Mouse (Mus musculus) v-Abl transformed pro-B cells (cell line): ENCODE data around the gene Ibsp.

ENCODE experiments used
- in situ Hi-C, 2 experiments: fragments of 400-800 bp; cut with MboI; formaldehyde crosslinking; loops; one replicate each; pipeline ENCODE4 v1.15.1; 2025; ENCODE audit not compliant: unreplicated experiment in 2 of 2

Gene Ibsp

GRCm38 (mm10) chr5:104298994-104299393, at the start of gene Ibsp:
TSS of gene Ibsp (plus strand) at chr5:104299171.
- in situ Hi-C loops, result no loop called here

DNA sequence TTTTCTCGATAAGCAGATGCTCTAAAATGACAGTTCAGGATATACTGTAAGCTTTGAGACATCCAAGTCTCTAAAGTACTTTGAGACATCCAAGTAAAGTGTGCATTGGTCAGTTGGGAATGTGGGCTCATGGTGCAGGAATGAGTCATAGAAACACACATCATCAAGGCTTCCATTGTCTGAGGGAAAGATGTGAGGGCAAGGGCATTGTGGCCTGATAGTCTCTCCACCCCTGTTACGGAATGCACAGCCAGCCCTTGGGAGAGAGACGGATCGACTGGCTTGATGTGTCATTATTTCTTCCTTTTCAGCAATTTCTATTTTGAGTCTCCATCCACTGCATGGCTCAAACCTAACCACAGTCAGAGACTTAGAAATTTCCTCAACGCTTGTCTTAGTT, 47.2 kb upstream of the Ibsp start:
- in situ Hi-C loops, result no loop called here

DNA sequence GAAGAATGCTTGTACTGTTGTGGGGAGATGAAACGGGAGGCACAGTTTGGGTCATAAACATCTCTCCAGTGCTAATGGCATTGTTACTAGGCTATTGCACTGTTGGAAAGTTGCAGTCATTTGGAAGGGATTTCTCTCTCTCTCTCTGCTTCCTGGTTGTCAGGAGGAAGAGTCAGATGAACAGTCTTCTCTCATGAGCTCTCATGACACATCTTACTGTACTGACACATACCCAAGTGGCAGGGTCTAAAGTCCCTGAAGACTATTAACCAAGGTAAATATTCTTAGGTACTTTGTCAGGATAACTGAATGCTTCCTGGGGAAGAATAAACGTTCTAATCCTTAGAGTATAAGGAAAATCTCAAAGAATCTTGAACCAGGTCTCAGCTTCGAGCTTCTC, 42.4 kb upstream of the Ibsp start:
- in situ Hi-C loops, result no loop called here

GRCm38 (mm10) chr5:104261908-104262461, 37.0 kb upstream of the Ibsp start:
- in situ Hi-C loops, result no loop called here

DNA sequence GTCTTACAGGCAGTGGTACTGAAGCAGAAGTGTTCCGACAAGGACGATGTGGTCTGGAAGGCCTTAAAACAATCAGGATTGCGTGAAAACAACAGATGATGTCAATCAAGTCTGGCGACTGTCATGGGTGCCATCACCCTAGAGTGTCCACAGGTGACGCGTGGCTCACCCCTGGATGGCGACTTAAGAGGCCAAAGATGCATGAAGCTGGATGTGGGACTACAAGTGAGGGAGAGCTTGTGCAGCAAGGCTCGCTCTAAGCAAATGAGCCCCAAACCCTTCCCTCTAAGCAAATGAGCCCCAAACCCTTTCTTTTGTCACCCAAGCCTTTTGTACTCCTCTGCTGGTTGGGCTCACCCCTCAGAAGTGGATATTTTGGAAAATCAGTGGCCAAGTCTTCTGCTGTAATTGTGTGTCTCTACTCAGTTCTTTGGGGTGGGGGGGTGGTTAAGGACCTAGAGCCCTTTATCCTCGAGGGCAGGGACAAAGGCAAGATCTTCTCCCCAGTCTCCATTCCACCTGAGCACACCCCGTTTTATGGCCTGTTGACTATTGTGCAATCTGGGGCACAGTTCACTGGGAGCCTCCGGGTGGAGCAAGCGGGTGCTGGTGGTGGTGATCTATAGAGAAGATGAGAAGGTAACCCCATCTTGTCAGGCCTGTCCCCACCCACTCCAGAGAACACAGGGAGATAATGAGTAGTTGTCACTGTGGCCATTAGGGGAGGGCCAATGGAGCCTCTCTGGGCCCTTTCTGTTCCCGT, 35.8 kb upstream of the Ibsp start:
- in situ Hi-C loops, result no loop called here

- in situ Hi-C loops, result no loop called here
Observed at GRCm38 (mm10) chr5:104294201-104294600, 4.8 kb upstream of the Ibsp start.

DNA sequence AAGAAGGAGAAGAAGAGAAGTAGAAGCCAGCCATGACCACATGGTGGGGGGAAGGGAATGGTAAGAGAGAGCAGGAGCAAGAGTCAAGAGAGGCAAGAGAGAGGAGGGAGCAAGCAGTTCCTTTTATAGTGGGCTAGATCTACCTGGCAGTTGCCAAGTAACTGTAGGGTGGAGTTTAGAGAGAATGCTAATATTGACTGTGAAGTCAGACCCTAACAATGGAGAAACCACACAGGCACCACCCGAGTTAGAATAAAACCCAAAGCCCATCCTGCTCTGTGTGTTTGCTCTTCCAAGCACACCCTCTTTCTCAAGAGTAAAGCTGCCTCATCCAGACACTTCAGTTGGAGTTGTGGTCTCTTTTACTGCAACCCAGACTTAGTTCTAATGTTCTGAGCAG, 15.1 kb downstream of the Ibsp start:
- in situ Hi-C loops, result no loop called here

DNA sequence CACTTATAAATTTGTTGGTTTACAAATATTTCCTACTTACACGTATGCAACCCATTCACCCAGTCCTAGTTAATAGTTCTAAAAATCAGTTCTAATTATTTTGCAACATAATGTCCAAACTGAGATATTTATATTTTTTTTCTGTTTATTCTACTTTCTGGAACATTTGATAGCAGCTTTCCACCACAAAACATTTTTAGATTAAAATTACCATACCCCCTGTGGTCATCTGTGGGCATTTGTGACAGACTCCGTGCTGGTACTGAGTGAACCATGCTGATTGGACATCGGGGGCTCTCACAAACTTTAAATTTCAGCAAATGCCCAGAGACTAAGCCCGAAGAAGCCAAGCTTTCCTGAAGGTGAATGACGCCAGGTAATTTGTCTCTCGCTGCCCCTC, 26.1 kb downstream of the Ibsp start, which contains the start of gene Mepe:
Gene Mepe, plus strand, starts transcription at position 301 of the 400 bp plus-strand sequence.
- in situ Hi-C loops, result loop anchor here (10.0 to 25.0 kb wide), 2 partner anchors 220 to 413 kb away; partner anchors contain the start of gene Klhl8 (in 1 of the 2)

- in situ Hi-C loops, result loop anchor here (10.0 to 25.0 kb wide), 2 partner anchors 222 to 415 kb away; partner anchors contain the start of gene Klhl8 (in 1 of the 2)
Observed at GRCm38 (mm10) chr5:104326884-104327283, 27.9 kb downstream of the Ibsp start.

- in situ Hi-C loops, result loop anchor here (10.0 to 25.0 kb wide), 2 partner anchors 223 to 415 kb away; partner anchors contain the start of gene Klhl8 (in 1 of the 2)
Observed at GRCm38 (mm10) chr5:104327389-104327788, 28.4 kb downstream of the Ibsp start.

DNA sequence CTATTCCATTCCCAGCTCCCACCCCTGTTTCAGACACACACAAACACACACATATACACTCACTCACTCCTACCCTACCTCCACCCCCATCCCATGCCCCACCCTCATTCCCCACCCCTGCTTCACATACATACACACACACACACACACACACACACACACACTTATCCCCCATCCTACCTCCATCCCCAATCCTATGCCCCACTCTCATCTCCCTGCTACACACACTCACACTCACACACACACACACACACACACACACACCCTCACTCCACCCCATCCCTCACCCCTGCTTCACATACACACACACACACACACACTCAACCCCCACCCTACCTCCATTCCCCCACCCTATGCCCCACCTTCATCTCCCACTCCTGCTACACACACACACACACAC, 28.9 kb downstream of the Ibsp start:
- in situ Hi-C loops, result loop anchor here (10.0 to 25.0 kb wide), 2 partner anchors 223 to 416 kb away; partner anchors contain the start of gene Klhl8 (in 1 of the 2)

DNA sequence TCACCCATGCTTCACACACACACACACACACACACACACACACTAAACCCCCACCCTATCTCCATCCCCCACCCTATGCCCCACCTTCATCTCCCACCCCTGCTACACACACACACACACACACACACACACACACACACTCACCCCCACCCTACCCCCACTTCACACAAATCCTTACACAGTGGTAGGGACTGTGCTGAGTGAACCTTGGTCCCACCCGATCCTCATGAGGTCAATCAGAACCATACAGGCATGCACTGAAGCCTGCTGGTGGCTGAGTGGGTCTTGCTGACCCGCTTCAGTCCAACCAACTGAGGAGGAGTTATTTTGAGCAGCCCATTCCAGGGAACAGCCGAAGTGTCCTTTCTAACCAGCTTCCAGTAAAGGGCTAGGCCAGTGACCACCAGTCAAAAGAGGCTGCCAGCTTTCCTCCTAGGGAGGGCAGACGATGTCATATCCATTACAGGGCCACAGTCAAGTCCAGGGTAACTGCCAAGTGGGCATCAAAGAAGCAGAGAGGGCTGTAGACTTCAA, 29.4 kb downstream of the Ibsp start:
- in situ Hi-C loops, result loop anchor here (10.0 to 25.0 kb wide), 2 partner anchors 224 to 416 kb away; partner anchors contain the start of gene Klhl8 (in 1 of the 2)

DNA sequence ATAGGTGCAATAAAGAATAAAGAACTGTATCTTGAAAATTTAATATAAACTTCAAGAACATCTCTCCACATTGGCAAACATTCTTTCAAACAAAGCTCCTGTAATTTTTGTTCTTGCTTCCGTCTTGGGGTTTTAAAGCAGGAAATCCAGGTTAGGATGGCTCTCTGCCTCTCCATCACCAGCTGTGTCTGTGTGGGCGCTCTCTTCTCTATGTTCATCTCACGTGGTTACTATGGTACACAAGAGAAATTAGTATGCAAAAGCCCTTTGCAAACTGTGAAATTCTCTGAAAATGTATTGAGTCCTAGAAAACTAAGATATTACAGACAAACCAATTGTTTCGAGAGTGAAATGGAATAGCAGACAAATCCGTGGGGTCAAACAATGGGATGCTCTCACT, 30.4 kb downstream of the Ibsp start:
- in situ Hi-C loops, result loop anchor here (10.0 to 25.0 kb wide), 2 partner anchors 225 to 417 kb away; partner anchors contain the start of gene Klhl8 (in 1 of the 2)

GRCm38 (mm10) chr5:104330088-104330487, 31.1 kb downstream of the Ibsp start:
- in situ Hi-C loops, result loop anchor here in 1 of 2 experiments (25.0 kb wide), 1 partner anchor 418 kb away; the partner anchor contains the start of gene Klhl8

GRCm38 (mm10) chr5:104332296-104332695, 33.3 kb downstream of the Ibsp start:
- in situ Hi-C loops, result loop anchor here in 1 of 2 experiments (25.0 kb wide), 1 partner anchor 420 kb away; the partner anchor contains the start of gene Klhl8

DNA sequence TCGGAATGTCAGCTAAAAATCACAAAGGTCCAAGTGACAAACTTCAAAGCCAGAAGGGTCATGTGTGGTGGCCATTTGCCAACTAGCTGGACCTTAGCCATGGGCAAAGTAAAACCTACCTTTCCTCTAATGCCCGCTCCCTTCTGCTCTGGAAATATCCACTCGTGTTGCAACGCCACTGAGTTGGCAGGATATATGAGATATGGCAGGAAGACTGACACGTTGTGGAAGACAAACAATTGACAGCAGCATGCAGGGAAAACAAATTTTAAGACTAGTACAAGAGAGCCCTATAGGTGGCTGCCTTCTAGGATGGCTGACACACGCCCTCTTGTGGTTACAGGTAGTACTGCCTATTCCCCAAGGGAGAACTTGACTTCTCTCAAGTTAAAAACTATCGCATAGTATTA, 34.3 kb downstream of the Ibsp start:
- in situ Hi-C loops, result loop anchor here in 1 of 2 experiments (25.0 kb wide), 1 partner anchor 421 kb away; the partner anchor contains the start of gene Klhl8

- in situ Hi-C loops, result loop anchor here in 1 of 2 experiments (25.0 kb wide), 1 partner anchor 421 kb away; the partner anchor contains the start of gene Klhl8
Observed at GRCm38 (mm10) chr5:104333643-104334042, 34.7 kb downstream of the Ibsp start.

- in situ Hi-C loops, result loop anchor here in 1 of 2 experiments (25.0 kb wide), 1 partner anchor 422 kb away; the partner anchor contains the start of gene Klhl8
Observed at GRCm38 (mm10) chr5:104334516-104334915, 35.5 kb downstream of the Ibsp start.

DNA sequence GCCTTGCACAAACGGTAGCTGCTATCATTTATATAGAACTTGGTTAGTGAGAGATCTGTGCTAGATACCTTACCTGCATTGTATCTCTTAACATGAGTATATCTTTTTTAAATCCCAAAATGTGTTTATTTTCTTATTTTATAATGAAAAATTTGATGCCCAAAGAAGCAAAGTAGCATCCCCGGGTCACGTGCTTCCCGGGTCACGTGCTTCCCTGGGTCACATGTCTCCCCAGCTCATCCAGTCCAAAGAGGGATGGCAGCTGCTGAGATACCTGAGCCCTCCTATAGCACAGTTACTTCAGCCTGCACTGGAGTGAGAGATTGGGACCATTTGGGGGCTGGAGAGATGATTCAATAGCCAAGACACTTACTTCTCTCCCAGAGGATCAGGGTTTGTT, 37.0 kb downstream of the Ibsp start:
- in situ Hi-C loops, result loop anchor here in 1 of 2 experiments (25.0 kb wide), 1 partner anchor 424 kb away; the partner anchor contains the start of gene Klhl8

DNA sequence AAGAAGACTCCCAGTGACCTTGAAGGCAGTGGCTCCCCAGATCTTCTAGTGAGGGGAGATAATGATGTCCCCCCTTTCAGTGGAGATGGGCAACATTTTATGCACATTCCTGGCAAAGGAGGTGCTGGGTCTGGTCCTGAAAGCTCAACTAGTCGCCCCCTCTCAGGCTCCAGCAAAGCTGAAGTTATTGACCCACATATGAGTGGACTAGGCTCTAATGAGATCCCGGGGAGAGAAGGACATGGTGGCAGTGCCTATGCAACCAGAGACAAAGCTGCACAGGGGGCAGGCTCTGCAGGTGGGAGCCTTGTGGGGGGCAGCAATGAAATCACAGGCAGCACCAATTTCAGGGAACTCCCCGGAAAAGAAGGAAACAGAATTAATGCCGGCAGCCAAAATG, 38.5 kb downstream of the Ibsp start:
- in situ Hi-C loops, result loop anchor here in 1 of 2 experiments (25.0 kb wide), 1 partner anchor 425 kb away; the partner anchor contains the start of gene Klhl8
